Mouse (Mus musculus) heart, embryonic 11.5 days (tissue): ENCODE data around the gene Depp1. TPM values are rescaled to one million over a fixed set of nuclear protein-coding genes. Genes with fewer than 3 reads are reported as not detected.

ENCODE experiments used
- ATAC-seq: fragments of 200-750 bp; cut with Nextera tagmentation; replicated peaks from 2 replicates; pipeline ENCODE4 v1.8.0; 2017; ENCODE audit warnings: moderate library complexity; ENCODE audit not compliant: insufficient number of reproducible peaks, low FRiP score, low TSS enrichment
- H3K27ac ChIP-seq: fragments of 300-500 bp; sonication (generic); 2 replicates; pipeline ENCODE4 v1.5.1; 2014; ENCODE audit warnings: mild to moderate bottlenecking, low read depth, low read length
- H3K27me3 ChIP-seq: fragments of 300-500 bp; sonication (generic); 2 replicates; pipeline ENCODE4 v1.6.1; 2014; ENCODE audit warnings: mild to moderate bottlenecking, low read length, mixed read lengths; ENCODE audit not compliant: control insufficient read depth, insufficient read depth
- H3K36me3 ChIP-seq: fragments of 300-500 bp; sonication (generic); 2 replicates; pipeline ENCODE4 v1.6.1; 2014; ENCODE audit warnings: mild to moderate bottlenecking, low read length, moderate library complexity, mixed read lengths; ENCODE audit not compliant: control insufficient read depth, insufficient read depth
- H3K4me1 ChIP-seq: fragments of 300-500 bp; sonication (generic); 2 replicates; pipeline ENCODE4 v1.6.1; 2014; ENCODE audit warnings: low read length; ENCODE audit not compliant: control insufficient read depth, insufficient read depth
- H3K4me2 ChIP-seq: fragments of 300-500 bp; sonication (generic); 2 replicates; pipeline ENCODE4 v1.6.1; 2014; ENCODE audit warnings: mild to moderate bottlenecking, moderate library complexity
- H3K4me3 ChIP-seq: fragments of 300-500 bp; sonication (generic); 2 replicates; pipeline ENCODE4 v1.5.1; 2014; ENCODE audit warnings: low read depth, low read length
- H3K9ac ChIP-seq: fragments of 300-500 bp; sonication (generic); 2 replicates; pipeline ENCODE4 v1.6.1; 2014; ENCODE audit warnings: mild to moderate bottlenecking, low read depth, low read length, moderate library complexity
- H3K9me3 ChIP-seq: fragments of 300-500 bp; sonication (generic); replicated peaks from 2 replicates; pipeline ENCODE4 v1.6.1; 2016; ENCODE audit warnings: low read length; ENCODE audit not compliant: control insufficient read depth
- WGBS: fragments of 180-500 bp; shearing (Covaris S2); extraction: QIAGEN DNeasy Blood & Tissue Kit; methylation state at CpG from one replicate; pipeline ENCODE4 v1.1.7; 2014; ENCODE audit not compliant: insufficient replicate concordance; 5-methylcytosine and 5-hydroxymethylcytosine counted together
- polyA plus RNA-seq: library from polyadenylated mRNA; unstranded; fragments of >200 nt; fragmentation: Nextera tagmentation; extraction: Ambion mirVana; gene quantifications from 2 replicates; pipeline ENCODE4 v1.2.1, GENCODE M21; 2014

Depp1 gene
- polyA plus RNA-seq, 1 experiment from 2014 or later, result 5.9 TPM

GRCm38 (mm10) chr6:116663364-116663763 lies 13.0 kb downstream of the Depp1 start:
- Histone ChIP-seq H3K4me1 (0 out of 2 replicates have a peak, but pooled peaks cover 3% of the 10 kb centered on the region), H3K4me3 (no peak overlapping the region), H3K9ac (no peak overlapping the region), H3K9me3 (no peaks in the 10 kb centered on the region), H3K27ac (no peak overlapping the region), H3K27me3 (no peaks in the 10 kb centered on the region), H3K4me2 (no peak overlapping the region), H3K36me3 (no peaks in the 10 kb centered on the region)
- ATAC-seq, result no peak
- 81% methylated on average over 2 of the region's 2 CpGs for WGBS

GRCm38 (mm10) chr6:116664031-116664430 lies 13.6 kb downstream of the Depp1 start:
- WGBS, result 70% methylated on average over 6 of the region's 6 CpGs
- ATAC-seq, result no peak
- no peak overlapping the region for H3K9ac ChIP-seq
- no peaks in the 10 kb centered on the region for H3K27me3 ChIP-seq
- no peak overlapping the region for H3K27ac ChIP-seq
- no peak overlapping the region for H3K4me2 ChIP-seq
- H3K9me3 ChIP-seq, result no peaks in the 10 kb centered on the region
- H3K4me3 ChIP-seq, result no peak overlapping the region
- H3K36me3 ChIP-seq, result no peaks in the 10 kb centered on the region
- H3K4me1 ChIP-seq, result peaks cover 3% of the 10 kb centered on the region; the same call in 1 of the 2 replicates

- no peaks in the 10 kb centered on the region for H3K27me3 ChIP-seq
- H3K9ac ChIP-seq, result no peak overlapping the region
- ATAC-seq, result no peak
- H3K36me3 ChIP-seq, result no peaks in the 10 kb centered on the region
- no peak overlapping the region for H3K4me3 ChIP-seq
- H3K4me1 ChIP-seq, result peaks cover 3% of the 10 kb centered on the region
- no peak overlapping the region for H3K4me2 ChIP-seq
- 76% methylated on average over 3 of the region's 3 CpGs for WGBS
- H3K27ac ChIP-seq, result no peak overlapping the region
- H3K9me3 ChIP-seq, result no peaks in the 10 kb centered on the region
These were observed 14.4 kb downstream of the Depp1 start for GRCm38 (mm10) chr6:116664830-116665229.

GRCm38 (mm10) chr6:116666085-116666750 lies 15.8 kb downstream of the Depp1 start:
- ATAC-seq, result no peak
- Histone ChIP-seq H3K27ac (no peak overlapping the region), H3K27me3 (no peaks in the 10 kb centered on the region), H3K36me3 (no peaks in the 10 kb centered on the region), H3K4me3 (no peak overlapping the region), H3K4me2 (no peak overlapping the region), H3K9ac (no peak overlapping the region), H3K4me1 (peaks cover 10% of the 10 kb centered on the region), H3K9me3 (no peaks in the 10 kb centered on the region)
- WGBS, result 81% methylated on average over 12 of the region's 12 CpGs

- Histone ChIP-seq H3K9ac (no peak overlapping the region), H3K9me3 (no peaks in the 10 kb centered on the region)
- WGBS, result 74% methylated on average over 3 of the region's 3 CpGs
These were observed 16.5 kb downstream of the Depp1 start for GRCm38 (mm10) chr6:116666892-116667291.

GRCm38 (mm10) chr6:116667382-116667781 lies 17.0 kb downstream of the Depp1 start:
- H3K4me2 ChIP-seq, result no peak overlapping the region
- H3K36me3 ChIP-seq, result no peaks in the 10 kb centered on the region
- ATAC-seq, result no peak
- no peak overlapping the region for H3K4me3 ChIP-seq
- 75% methylated on average over 3 of the region's 3 CpGs for WGBS
- peaks cover 15% of the 10 kb centered on the region for H3K4me1 ChIP-seq
- no peaks in the 10 kb centered on the region; the same call in 1 of the 2 replicates for H3K27me3 ChIP-seq
- no peak overlapping the region for H3K9ac ChIP-seq
- H3K9me3 ChIP-seq, result no peaks in the 10 kb centered on the region
- no peak overlapping the region for H3K27ac ChIP-seq

More at GRCm38 (mm10) chr6:116666892-116667291, 16.5 kb downstream of the Depp1 start:
- no peak for ATAC-seq
- Histone ChIP-seq H3K27ac (no peak overlapping the region), H3K4me3 (no peak overlapping the region), H3K4me2 (no peak overlapping the region), H3K27me3 (no peaks in the 10 kb centered on the region; the same call in 1 of the 2 replicates), H3K4me1 (peaks cover 15% of the 10 kb centered on the region), H3K36me3 (no peaks in the 10 kb centered on the region)

- ATAC-seq, result no peak
- Histone ChIP-seq H3K4me2 (no peak overlapping the region), H3K9ac (no peak overlapping the region), H3K9me3 (no peaks in the 10 kb centered on the region), H3K27ac (no peak overlapping the region), H3K27me3 (no peaks in the 10 kb centered on the region; the same call in 1 of the 2 replicates), H3K4me1 (peaks cover 22% of the 10 kb centered on the region), H3K36me3 (no peaks in the 10 kb centered on the region), H3K4me3 (no peak overlapping the region)
- 35% methylated on average over 11 of the region's 11 CpGs for WGBS
These were observed 18.5 kb downstream of the Depp1 start for GRCm38 (mm10) chr6:116668682-116669470.

- no peak overlapping the region for H3K9ac ChIP-seq
- WGBS, result 41% methylated on average over 6 of the region's 6 CpGs
- no peak for ATAC-seq
- H3K9me3 ChIP-seq, result no peaks in the 10 kb centered on the region
- H3K4me2 ChIP-seq, result no peak overlapping the region
- no peaks in the 10 kb centered on the region; the same call in 1 of the 2 replicates for H3K27me3 ChIP-seq
- no peak overlapping the region for H3K4me3 ChIP-seq
- H3K4me1 ChIP-seq, result peaks cover 22% of the 10 kb centered on the region
- no peak overlapping the region for H3K27ac ChIP-seq
- H3K36me3 ChIP-seq, result no peaks in the 10 kb centered on the region
These were observed 19.7 kb downstream of the Depp1 start for GRCm38 (mm10) chr6:116670144-116670543.
